Mouse (Mus musculus) olfactory bulb, adult 2 months (tissue): Measurements from ENCODE around the gene Plg. TPM values are rescaled to one million over a fixed set of nuclear protein-coding genes. Genes with fewer than 3 reads are reported as not detected.

ENCODE experiments used
- H3K27ac ChIP-seq: fragments of 200-500 bp; 2 replicates; pipeline ENCODE4 v1.5.1; 2012; ENCODE audit warnings: low read depth, low read length; ENCODE audit not compliant: insufficient read depth
- H3K4me1 ChIP-seq: fragments of 200-500 bp; 2 replicates; pipeline ENCODE4 v1.6.1; 2012; ENCODE audit warnings: low read length; ENCODE audit not compliant: control insufficient read depth, insufficient read depth
- H3K4me3 ChIP-seq: fragments of 200-500 bp; 2 replicates; pipeline ENCODE4 v1.5.1; 2012; ENCODE audit warnings: mild to moderate bottlenecking, low read depth, low read length, moderate library complexity; ENCODE audit not compliant: insufficient read depth
- CTCF ChIP-seq: fragments of 200-500 bp; IDR thresholded peaks from 2 replicates; pipeline ENCODE4 v1.5.1; 2012; ENCODE audit warnings: low read depth, mild to moderate bottlenecking, low read length, moderate library complexity; ENCODE audit not compliant: insufficient read depth
- POLR2A ChIP-seq: fragments of 200-500 bp; IDR thresholded peaks from 2 replicates; pipeline ENCODE4 v1.6.1; 2012; ENCODE audit warnings: mild to moderate bottlenecking, low read depth, low read length, moderate library complexity; ENCODE audit not compliant: insufficient read depth
- WGBS: fragments of 180-500 bp; shearing (Covaris S2); methylation state at CpG from one replicate; pipeline ENCODE4 v1.1.7; 2018; 5-methylcytosine and 5-hydroxymethylcytosine counted together
- polyA plus RNA-seq: library from polyadenylated mRNA; stranded (reverse); fragments of >200 nt; gene quantifications from 2 replicates; pipeline ENCODE4 v1.2.4, GENCODE M21; 2012; ENCODE audit warnings: low replicate concordance; ENCODE audit not compliant: missing spikeins, insufficient read depth, insufficient read length

Plg gene
- polyA plus RNA-seq, 1 experiment = not detected

GRCm38 (mm10) chr17:12412891-12413237 lies 34.5 kb downstream of the Plg start:
- 79% methylated on average over 3 of the region's 3 CpGs for WGBS
- Histone ChIP-seq H3K4me1 (peaks cover 6% of the 10 kb centered on the region; the same call in 1 of the 2 replicates), H3K27ac (no peak overlapping the region)

GRCm38 (mm10) chr17:12415031-12415735 lies 36.8 kb downstream of the Plg start:
- TF ChIP-seq POLR2A (no peak), CTCF (no peak)
- Histone ChIP-seq H3K27ac (no peak overlapping the region), H3K4me1 (0 out of 2 replicates have a peak, but pooled peaks cover 2% of the 10 kb centered on the region), H3K4me3 (no peak overlapping the region)
- WGBS = 61% methylated on average over 15 of the region's 15 CpGs

More at GRCm38 (mm10) chr17:12412891-12413237, 34.5 kb downstream of the Plg start:
- no peak overlapping the region for H3K4me3 ChIP-seq
- TF ChIP-seq CTCF = no peak
- no peak for TF ChIP-seq POLR2A

- no peak overlapping the region for H3K4me3 ChIP-seq
- no peak overlapping the region for H3K27ac ChIP-seq
- 0 out of 2 replicates have a peak, but pooled peaks cover 2% of the 10 kb centered on the region for H3K4me1 ChIP-seq
- 73% methylated on average over 5 of the region's 5 CpGs for WGBS
- TF ChIP-seq POLR2A (no peak), CTCF (no peak)
Observed at GRCm38 (mm10) chr17:12415741-12416140, 37.3 kb downstream of the Plg start.

DNA sequence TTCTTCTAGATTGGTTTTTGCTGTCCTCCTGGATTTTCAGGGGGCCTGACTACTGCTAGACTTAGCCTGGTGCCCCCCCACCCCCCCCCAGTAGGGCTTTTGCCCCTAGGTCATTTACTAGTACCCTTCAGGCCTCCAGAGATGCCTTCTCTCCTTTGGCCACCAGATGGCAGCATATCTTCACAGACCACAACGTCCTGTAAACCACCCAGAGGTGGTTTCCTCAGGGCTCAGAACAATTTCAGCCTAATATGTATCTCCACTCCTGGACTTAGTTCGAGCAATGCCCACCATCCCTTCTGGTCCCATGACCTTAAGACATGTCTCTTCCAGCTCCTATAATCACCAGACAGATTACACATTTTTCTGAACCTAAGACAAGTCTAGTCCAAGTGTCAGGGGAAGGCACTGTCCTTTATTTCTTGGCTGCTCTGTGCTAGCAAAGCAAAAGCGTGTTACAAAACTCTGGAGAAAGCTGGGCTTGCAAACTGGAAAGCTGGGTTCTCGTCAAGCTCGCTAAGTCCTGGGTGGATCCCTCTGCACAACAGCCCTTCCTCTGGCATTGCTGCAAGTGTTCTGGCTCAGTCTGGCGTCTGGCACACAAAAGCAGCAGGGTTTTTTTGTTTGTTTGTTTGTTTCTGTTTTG lies 38.0 kb downstream of the Plg start:
- Histone ChIP-seq H3K4me3 (no peak overlapping the region), H3K27ac (no peak overlapping the region), H3K4me1 (0 out of 2 replicates have a peak, but pooled peaks cover 2% of the 10 kb centered on the region)
- 24% methylated on average over 6 of the region's 6 CpGs for WGBS
- TF ChIP-seq CTCF (no peak), POLR2A (no peak)

GRCm38 (mm10) chr17:12419491-12420079 lies 41.2 kb downstream of the Plg start:
- no peak overlapping the region for H3K27ac ChIP-seq
- TF ChIP-seq POLR2A = no peak
- 0 out of 2 replicates have a peak, but pooled peaks cover 2% of the 10 kb centered on the region for H3K4me1 ChIP-seq
- no peak overlapping the region for H3K4me3 ChIP-seq
- 74% methylated on average over 19 of the region's 19 CpGs for WGBS

GRCm38 (mm10) chr17:12420886-12421574 lies 42.6 kb downstream of the Plg start:
- no peak overlapping the region for H3K4me3 ChIP-seq
- TF ChIP-seq CTCF (no peak), POLR2A (no peak)
- WGBS = 65% methylated on average over 16 of the region's 16 CpGs
- H3K4me1 ChIP-seq = 0 out of 2 replicates have a peak, but pooled peaks cover 2% of the 10 kb centered on the region
- H3K27ac ChIP-seq = no peak overlapping the region

DNA sequence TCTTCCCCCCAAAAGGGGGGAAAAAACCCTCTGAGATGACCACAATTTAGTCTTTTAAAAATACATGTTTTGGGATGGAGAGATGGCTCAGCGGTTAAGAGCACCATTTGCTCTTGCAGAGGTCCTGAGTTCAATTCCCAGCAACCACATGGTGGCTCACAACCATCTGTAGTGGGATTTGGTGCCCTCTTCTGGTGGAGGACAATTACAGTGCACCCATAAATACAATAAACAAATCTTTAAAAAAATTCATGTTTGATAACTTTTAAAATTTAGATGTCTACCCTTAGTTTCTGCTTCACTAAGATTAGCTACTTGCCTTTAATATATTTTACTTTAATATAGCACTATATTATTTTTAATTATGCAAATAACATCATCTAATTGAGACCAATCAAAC lies 43.7 kb downstream of the Plg start:
- WGBS = 84% methylated on average over 1 of the region's 1 CpGs
- Histone ChIP-seq H3K4me1 (no peaks in the 10 kb centered on the region), H3K4me3 (no peak overlapping the region), H3K27ac (no peak overlapping the region)
- TF ChIP-seq CTCF (no peak), POLR2A (no peak)

DNA sequence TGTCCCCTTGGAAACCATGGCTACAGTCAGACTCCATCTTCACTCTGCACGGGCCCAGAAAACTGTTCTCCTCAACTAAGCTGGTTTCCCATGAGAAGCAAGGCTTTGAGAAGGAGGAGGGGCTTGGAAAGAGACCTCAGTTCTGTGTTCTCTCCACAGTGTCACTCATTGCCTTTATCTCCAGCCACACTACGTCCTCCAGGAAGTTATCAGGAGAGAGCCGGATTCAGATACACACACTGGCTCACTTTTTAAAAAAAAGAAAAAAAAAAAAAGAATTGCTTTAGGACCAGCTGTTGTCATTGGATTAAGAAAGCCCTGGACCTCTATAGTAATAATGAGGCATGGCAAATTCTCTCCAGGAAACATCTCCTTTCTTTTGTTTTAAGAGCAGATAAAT lies 48.7 kb downstream of the Plg start:
- H3K27ac ChIP-seq = no peak overlapping the region
- WGBS = 62% methylated on average over 3 of the region's 3 CpGs
- TF ChIP-seq POLR2A (no peak), CTCF (no peak)
- peaks cover 9% of the 10 kb centered on the region for H3K4me1 ChIP-seq
- H3K4me3 ChIP-seq = no peak overlapping the region

DNA sequence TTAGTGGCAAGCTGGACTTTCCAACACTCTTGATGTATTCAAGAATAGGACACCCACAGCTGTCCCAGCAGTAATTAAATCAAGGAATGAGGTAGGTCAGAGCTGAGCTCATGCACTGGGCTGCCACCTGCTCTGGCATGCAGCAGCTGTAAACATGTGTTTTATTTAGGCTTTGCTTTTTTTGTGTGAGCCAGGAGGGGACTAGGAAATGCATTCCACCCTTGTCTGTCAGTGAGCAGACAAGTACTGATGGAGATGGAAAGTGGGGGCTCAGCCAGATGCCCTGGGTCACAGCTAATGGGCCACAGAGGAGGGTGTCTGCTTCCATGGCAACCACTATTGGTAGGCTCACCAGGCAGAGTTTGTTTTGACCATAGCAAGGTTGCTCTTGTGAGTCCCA lies 50.0 kb downstream of the Plg start:
- no peak for TF ChIP-seq POLR2A
- no peak for TF ChIP-seq CTCF
- Histone ChIP-seq H3K4me1 (peaks cover 12% of the 10 kb centered on the region), H3K27ac (no peak overlapping the region), H3K4me3 (no peak overlapping the region)
